Mouse (Mus musculus): Measurements from ENCODE around the gene Acox3.

- TF ChIP-seq GATA1 (IDR thresholded peaks at IDR 0.05; ENCODE audit: low read length) = no peak
- TF ChIP-seq TAL1 (IDR thresholded peaks at IDR 0.05; ENCODE audit: low read length) = no peak
Observed at GRCm38 (mm10) chr5:35565217-35565616, 17.6 kb upstream of the Acox3 start.

Measured in erythroblast, embryonic 14.5 days (primary cell).